25 mouse cellular contexts compared by ENCODE assay signal in genomic region chr6:91668276-91668675, GRCm38 (mm10). TPM values are rescaled to one million over a fixed set of nuclear protein-coding genes. Genes with fewer than 3 reads are reported as not detected.
DNase-seq lines count a peak whose midpoint lies in the region; ATAC-seq and TF ChIP-seq lines count a peak whose summit lies in the region.
"Had no signal": no experiment of that assay in that cellular context is flagged by ENCODE, and none has a peak within 500 bp of the region (broad histone marks: within the 10 kb centered on the region; RNA-seq: fewer than 3 reads in every experiment).

No protein-coding gene starts in this region.

- WGBS in kidney, embryonic 15.5 days: 16% methylated on average over 5 of the region's 5 CpGs

- no peaks in the 10 kb centered on the region for H3K4me1 ChIP-seq in kidney, embryonic 15.5 days
- H3K4me1 ChIP-seq: embryonic facial prominence, embryonic 13.5 days; limb, embryonic 12.5 days; liver, embryonic 15.5 days; neural tube, embryonic 13.5 days had no signal

- no peak for DNase-seq in kidney, postnatal 14 days
- DNase-seq in 3T3-L1 (ENCODE audit: low read depth, low spot score) (peak; percentile 40), 416B (ENCODE audit: low read depth) (peak; percentile 10), NIH3T3 (ENCODE audit: low read depth) (peak; percentile 28)
- no peak for DNase-seq in left cerebral cortex, adult 2 months (ENCODE audit: extremely low spot score in 1 of 2, low spot score in 2 of 2)
- no peak for DNase-seq in lung, postnatal 10 days
- no peak for DNase-seq in ovary, adult 18-20 months (ENCODE audit: low spot score)
- DNase-seq: cerebellum, adult 11 months; cerebellum, adult 9-11 months; gastrocnemius, adult 2 months; gastrocnemius, postnatal 36 days; heart, adult 2 months; kidney, adult 11 months; lung, embryonic 14.5 days; right cerebral cortex, postnatal 25 days; thymus, postnatal 14 days had no signal

- no peak overlapping the region for H3K4me2 ChIP-seq in kidney, embryonic 15.5 days
- H3K4me2 ChIP-seq: embryonic facial prominence, embryonic 13.5 days; heart, embryonic 12.5 days; hindbrain, embryonic 14.5 days; limb, embryonic 12.5 days; liver, embryonic 15.5 days; lung, embryonic 14.5 days; midbrain, embryonic 12.5 days; neural tube, embryonic 13.5 days had no signal

- H3K4me3 ChIP-seq in kidney, embryonic 15.5 days (replicated peaks): no peak overlapping the region
- H3K4me3 ChIP-seq in left cerebral cortex, adult 2 months: no peak overlapping the region
- H3K4me3 ChIP-seq: embryonic facial prominence, embryonic 13.5 days; gastrocnemius, adult 2 months; heart, adult 2 months; heart, embryonic 12.5 days; limb, embryonic 12.5 days; liver, embryonic 15.5 days; midbrain, embryonic 12.5 days; neural tube, embryonic 13.5 days had no signal

- ATAC-seq in kidney, embryonic 15.5 days (replicated peaks; ENCODE audit: low FRiP score): peak; percentile 66
- ATAC-seq: forebrain, embryonic 16.5 days had no signal

- no peaks in the 10 kb centered on the region for H3K27me3 ChIP-seq in kidney, embryonic 15.5 days
- H3K27me3 ChIP-seq: embryonic facial prominence, embryonic 13.5 days; limb, embryonic 12.5 days; liver, embryonic 15.5 days; midbrain, embryonic 12.5 days; neural tube, embryonic 13.5 days had no signal

- H3K27ac ChIP-seq in kidney, embryonic 15.5 days: no peak overlapping the region
- H3K27ac ChIP-seq in left cerebral cortex, adult 2 months: no peak overlapping the region
- H3K27ac ChIP-seq: embryonic facial prominence, embryonic 13.5 days; gastrocnemius, adult 2 months; heart, adult 2 months; hindbrain, embryonic 14.5 days; limb, embryonic 12.5 days; liver, embryonic 15.5 days; midbrain, embryonic 12.5 days; neural tube, embryonic 13.5 days had no signal

- intact Hi-C loops in left cerebral cortex, adult 2 months (cut with DNase I): no loop called here

- H3K9me3 ChIP-seq in kidney, embryonic 15.5 days (replicated peaks): no peaks in the 10 kb centered on the region
- H3K9me3 ChIP-seq: embryonic facial prominence, embryonic 13.5 days; heart, embryonic 12.5 days; limb, embryonic 12.5 days; liver, embryonic 15.5 days; midbrain, embryonic 12.5 days; neural tube, embryonic 13.5 days had no signal

- no peak overlapping the region for H3K9ac ChIP-seq in kidney, embryonic 15.5 days
- H3K9ac ChIP-seq: embryonic facial prominence, embryonic 13.5 days; heart, embryonic 12.5 days; hindbrain, embryonic 14.5 days; limb, embryonic 12.5 days; liver, embryonic 15.5 days; lung, embryonic 14.5 days; midbrain, embryonic 12.5 days; neural tube, embryonic 13.5 days had no signal

- TF ChIP-seq CTCF in left cerebral cortex, adult 2 months (IDR thresholded peaks at IDR 0.05): no peak

- H3K36me3 ChIP-seq in kidney, embryonic 15.5 days: no peaks in the 10 kb centered on the region
- H3K36me3 ChIP-seq: embryonic facial prominence, embryonic 13.5 days; heart, embryonic 12.5 days; limb, embryonic 12.5 days; liver, embryonic 15.5 days; midbrain, embryonic 12.5 days; neural tube, embryonic 13.5 days had no signal

RNA-seq across cellular contexts. Expression of gene Slc6a6, which starts 15.6 kb away (rescaled TPM):
- 84.0 and 87.2 TPM in 2 replicates for polyA plus RNA-seq in kidney, embryonic 15.5 days (2015; fragmentation: Nextera tagmentation; extraction: Ambion mirVana)
- 100 to 1,000 TPM; 127 to 147 TPM for total RNA-seq in left cerebral cortex, adult 2 months (2021)

Comparison
In these comparisons a context has a peak if more than half of its experiments do, and no peak if none do; other contexts are left out.
1. DNase-seq: peak in 3T3-L1 (single experiment), 416B (single experiment) and NIH3T3 (single experiment); none in kidney, postnatal 14 days (single experiment), left cerebral cortex, adult 2 months (0 of 2), lung, postnatal 10 days (single experiment) and ovary, adult 18-20 months (single experiment).